Mouse (Mus musculus) cerebellum, postnatal 4 days (tissue): ENCODE results near the gene Disp2.

Experiments used
- DNase-seq, 2 experiments: peaks; one replicate each; pipeline ENCODE4 v3.0.0; 2022; ENCODE audit warnings: low spot score in 2 of 2, mixed read lengths in 1 of 2

Gene Disp2

DNA sequence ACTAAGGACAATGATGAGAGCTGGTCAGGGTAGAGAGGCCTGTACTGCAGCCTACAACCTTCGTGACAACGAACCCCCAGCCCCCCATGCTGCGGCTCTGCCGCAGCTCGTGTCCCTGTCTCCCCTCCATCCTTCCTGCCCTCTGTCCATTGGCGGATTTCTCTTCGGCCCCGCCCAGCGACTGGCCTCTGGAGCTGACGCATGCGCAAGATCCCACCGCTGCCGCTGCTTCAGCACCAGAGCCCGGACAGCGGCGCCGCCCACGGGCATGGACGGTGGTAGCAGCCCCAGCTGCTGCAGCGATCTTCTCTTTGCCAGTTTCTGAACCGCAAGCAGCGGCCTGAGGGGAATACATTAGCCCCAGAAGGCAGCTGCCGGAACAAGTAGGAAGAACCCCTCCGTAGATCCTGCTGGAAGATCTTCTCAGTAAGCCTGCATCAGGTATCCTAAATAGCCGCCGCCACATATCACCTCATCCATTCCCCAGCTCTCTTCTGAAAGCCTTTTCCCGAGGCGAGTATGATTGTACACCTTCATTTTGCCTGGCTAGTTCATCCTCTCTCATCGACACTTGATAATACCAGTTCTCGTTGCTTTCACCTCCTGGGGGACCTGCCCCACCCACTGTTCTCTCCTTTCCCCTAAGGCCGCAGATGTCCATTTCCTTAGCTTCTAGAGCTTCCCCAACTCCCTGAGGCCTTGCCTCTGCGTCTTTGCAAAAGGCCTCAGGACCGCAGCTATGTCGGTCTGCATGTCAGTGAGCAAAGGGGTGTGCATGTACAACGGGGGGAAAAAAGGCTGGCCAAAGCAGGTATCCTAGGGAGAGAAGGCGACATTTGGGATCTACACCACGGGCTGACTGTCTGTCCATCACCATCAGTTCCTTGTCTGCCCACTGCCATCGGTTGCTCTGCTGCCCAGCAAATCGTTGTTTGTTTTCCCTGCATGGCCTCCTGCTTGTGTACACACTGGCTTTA is at the start of gene Disp2:
Gene Disp2, plus strand, starts transcription at position 216 of the 977 bp plus-strand sequence.
- peak; percentile 88 to 95 for DNase-seq

DNA sequence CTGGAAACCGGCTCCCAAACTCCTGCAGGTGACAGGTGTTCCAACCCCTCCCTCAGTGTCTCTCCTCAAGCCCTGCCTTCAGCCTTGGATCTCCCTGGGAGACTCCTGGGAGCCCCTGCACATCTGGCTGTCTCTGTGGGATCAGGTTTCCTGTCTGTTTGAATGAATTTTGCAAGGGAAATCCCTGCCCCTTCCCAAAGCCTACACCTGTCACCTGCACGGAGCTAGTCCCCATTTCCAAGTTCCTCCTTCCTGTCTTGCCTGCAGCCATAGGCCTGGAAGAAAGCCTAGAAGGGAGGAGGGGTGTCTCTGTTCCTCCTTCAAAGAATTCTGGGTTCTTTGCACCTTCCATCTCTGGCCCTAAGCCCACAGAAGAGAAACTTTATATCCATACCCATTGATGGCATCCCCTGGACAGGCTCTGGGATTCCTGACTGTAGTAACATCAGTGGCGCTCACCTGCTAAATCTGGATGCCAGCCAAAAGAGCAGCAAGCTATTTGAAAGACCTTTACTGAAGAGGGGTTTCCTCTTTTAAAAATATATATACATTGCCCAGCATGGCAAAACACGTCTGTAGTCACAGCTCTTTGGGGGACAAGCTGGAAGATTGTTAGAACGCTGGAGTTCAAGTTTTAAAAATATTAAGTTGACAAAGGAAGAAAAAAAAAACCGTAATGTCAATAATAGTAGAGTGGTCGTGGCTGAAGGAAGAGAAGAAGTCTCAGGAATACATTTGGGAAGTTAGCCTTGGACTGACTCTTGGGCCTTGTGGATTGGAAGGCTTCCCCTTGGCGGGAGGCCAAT is 49.5 kb upstream of the Disp2 start:
- DNase-seq: no peak

DNA sequence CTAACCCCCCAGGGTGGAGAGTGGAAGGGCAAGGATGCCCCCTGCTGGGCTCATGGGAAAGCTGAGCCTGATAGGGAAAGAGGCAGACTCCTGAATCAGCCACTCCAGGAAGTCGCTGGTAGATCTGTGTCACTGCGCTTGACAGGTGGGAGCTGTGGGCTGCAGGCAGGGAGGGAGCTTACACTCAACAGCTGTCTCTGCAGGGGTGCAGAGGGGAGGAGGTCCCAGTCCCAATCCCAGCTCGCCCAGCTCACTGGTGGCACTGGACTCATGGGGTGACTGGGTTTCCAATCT is 49.0 kb upstream of the Disp2 start:
- peak in 1 of 2 experiments; percentile 48 for DNase-seq

DNA sequence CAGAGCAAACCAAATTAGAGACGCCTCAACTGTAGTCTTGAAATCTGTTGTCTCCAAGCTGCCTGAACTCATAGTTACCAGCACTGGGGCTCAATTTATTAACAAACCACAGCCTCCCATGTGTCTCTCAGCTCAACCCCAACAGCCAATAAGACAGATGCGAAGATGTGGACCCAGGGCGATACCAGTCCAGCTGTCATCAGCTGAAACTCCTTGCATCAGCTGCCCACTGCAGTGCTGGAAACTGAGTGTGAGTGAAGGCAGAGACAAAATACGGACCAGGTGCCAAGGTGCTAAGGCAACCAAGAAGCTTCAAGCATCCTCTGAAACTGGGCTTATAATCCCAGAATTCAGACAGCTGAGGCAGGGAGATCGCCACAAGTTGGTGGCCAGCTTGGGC is 47.5 kb upstream of the Disp2 start:
- DNase-seq: no peak

DNA sequence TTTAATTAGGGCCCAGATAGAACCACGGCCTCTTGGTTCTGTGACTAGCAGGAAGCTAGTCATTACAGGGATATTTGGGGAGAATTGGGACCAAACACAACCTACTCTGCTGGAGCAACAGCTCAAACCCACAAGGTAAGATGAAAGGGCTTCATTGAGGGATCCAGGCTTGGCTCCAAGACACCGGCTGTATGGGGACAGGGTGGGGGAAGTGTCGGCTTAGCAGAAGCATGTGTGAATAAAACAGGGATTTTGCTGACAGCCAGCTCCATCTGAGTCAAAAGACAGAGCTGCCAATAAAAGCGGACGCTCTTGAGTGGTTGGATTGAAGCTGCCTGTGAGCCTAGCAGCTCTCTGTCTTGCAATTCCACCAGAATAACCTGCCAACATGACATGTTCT is 46.2 kb upstream of the Disp2 start:
- DNase-seq: no peak

DNA sequence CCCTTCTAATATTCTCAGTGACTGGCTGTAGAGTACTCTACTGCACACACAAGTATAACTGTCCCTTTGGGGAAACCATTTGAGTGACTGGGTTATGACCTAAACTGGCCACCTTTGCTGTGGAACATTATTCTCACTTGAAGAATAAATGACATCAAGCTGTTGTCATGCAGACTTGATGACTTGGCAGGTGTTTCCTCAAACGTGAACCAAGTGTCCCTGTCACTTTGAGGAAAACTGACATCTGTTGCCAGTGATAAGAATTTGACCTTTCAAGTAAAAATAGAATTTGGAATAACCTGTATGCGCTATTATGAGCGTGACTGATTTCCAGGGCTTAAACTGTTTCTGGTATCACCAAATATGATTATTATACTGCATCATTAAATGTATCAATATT is 39.2 kb upstream of the Disp2 start:
- no peak for DNase-seq

DNA sequence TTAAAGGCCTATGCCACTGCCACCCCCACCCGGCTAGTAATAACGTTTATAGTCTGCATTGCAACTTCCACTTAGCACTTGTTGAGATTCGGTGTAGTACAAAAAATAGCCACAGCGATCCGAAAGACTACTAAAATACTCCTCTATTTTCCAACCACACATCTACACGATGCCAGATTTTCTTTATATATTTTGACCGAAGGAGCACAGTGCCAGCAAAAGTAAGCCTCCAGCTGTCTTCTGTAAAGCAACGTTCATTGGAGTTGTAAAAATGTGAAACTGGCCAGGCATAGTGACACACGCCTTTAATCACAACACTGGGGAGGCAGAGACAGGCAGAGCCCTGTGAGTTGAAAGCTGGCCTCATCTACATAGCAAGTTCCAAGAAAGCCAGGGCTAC is 38.3 kb upstream of the Disp2 start:
- no peak for DNase-seq

DNA sequence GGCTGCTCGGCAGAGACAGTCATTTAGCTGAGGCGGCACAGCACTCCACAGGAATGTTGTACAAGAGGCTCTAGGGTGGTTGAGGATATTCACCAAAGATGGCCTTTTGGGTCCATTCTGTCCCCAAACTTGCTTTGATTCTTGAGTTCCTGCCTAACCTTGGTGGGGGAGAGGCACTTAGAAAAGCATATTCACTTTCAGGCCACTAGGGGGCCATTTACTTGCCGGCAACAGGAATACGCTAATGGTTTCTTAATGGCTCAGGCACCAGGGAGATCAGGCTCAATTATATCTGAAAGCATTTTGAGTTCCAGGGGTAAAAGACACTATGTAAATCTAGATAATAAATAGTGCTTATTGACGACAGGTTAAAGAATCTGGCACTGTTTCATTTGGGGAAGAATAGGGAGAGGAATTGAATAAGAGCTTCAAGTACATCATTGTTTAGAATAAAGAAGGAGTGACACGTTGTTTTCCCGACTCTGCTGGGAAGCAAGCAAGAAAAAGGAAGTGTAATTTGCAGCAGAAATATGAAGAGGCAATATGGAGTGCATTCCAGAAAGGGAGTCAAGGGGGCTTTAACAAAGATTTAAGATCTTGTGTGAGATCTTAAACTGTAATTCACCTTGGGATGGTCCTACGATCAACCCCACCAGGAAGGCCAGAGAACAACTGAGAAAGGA is 36.1 kb upstream of the Disp2 start:
- DNase-seq: no peak

DNA sequence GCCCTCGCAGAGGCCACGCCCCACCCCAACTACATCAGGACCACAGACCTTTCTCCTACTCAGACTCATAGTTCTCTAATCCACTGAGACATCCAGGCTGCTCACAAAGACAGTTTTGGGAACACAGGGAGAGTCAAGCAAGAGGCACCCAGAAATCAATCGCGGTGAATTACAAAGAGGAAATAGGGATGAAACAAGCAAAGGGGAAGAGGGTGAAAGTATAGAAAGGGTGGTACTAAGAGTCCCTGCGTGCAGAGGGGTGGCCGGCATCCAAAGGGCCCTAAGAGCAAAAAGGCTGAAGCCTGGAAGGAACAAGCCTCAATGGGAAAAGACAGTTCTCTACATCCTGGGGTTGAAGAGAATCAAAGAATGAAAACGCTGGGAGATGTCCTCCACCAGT is 34.9 kb upstream of the Disp2 start:
- no peak for DNase-seq

DNA sequence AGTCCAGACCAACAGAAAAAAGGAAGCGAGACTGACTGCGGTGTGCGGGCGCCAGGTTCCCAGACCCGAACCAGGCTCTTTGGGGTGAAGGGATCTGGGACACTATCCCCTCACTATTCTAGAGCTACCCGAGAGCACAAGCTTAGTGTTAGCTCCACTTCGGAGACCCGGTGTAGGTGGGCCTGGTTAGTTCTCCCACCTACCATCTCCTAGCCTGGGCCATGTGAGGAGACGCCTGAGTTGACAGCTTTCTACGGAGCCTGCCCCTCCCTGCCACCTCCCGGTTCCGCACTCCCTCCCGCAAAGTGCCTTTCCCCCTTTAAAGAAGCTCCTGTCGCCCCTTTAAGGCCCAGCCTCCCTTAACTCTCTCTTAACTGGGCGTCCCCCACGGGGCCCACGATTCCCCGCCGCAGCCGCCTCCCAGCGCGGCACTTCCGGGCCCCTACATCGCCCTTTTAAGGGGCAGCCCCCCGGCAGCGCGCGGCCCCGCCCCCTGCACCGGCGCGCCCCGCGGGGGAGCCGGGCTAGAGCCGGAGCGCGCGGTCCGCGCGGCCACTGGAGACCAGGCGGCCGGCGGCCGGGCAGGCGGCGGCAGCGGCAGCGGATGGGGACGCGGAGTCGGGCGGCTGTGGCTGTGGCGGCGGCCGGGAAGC is 34.2 kb upstream of the Disp2 start, which contains the start of gene Inafm2:
Gene Inafm2, plus strand, starts transcription at position 527 of the 653 bp plus-strand sequence.
- peak; percentile 83 to 86 for DNase-seq

DNA sequence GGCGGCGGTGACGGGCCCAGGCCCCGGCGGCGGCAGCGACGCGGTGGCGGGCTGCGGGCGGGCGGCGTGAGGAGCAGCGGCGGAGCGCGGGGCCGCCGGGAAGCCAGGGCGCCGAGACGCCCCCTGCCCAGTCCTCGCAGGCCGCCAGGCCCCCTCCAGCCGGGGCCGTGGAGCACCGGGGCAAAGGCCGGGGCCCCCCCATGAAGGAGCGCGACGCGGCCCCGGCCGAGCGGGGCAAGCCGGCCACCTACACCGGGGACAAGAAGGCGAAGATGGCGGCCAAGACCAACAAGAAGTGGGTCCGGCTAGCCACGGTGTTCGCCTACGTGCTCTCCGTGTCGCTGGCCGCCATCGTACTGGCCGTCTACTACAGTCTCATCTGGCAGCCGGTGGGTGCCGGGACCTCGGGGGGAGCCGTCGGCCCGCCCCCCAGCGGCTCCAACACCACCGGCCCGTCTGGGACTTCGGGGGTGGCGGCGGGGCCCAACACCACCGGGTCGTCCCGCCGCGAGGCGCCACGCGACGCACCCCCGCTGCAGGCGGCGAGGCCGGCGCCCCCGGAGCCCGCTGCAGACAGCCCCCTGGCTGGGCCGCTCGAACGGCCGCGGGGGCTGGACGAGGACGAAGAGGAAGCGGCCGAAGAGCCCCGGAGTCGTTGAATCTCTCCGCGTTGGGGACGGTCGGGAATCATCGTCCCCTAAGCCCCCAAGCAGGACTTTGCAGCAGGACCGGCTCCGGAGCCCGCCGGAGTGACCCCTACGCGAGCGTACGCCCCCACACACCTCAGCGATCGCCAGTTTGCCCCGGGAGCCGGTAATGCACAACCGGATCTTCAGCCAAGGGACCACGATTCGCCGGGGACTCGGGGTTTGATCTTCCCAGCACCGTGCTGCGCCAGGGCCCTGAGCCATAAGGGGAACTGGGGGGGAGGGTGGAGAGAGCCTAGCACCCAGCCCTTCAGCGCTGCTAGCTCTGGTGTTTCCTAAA is 33.3 kb upstream of the Disp2 start:
- peak in 1 of 2 experiments; percentile 47 for DNase-seq

DNA sequence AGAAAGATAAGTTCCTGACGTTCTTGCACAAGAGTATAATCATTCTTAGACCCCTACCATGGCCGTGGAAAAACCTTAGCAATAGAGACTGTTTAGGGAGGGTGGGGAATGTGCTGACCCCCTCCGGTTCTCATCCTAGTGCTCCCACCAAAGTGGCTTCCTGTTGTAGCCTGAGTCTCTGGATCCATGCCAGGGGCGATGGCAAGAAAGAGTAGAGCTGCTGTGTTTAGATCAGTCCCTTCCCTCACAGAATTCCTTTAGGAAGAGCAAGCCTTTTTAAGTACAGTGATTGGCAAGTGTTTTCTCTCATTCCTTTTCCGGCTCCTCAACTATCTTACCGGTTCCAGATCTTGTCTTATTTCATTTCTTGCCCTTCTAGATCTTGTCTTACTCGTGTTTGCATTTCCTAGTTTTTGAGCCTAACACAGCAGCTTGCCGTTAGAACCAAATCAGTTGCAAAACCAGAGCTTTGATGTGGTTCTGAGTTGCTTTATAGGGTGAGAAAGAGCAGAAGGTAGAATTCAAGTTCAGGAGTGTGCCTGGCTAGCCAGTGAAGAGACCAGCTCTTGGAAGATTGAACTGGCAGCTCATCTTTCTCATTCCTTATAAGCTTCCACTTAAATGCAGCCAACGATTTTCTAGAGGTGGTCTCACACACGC is 32.1 kb upstream of the Disp2 start:
- DNase-seq: no peak

DNA sequence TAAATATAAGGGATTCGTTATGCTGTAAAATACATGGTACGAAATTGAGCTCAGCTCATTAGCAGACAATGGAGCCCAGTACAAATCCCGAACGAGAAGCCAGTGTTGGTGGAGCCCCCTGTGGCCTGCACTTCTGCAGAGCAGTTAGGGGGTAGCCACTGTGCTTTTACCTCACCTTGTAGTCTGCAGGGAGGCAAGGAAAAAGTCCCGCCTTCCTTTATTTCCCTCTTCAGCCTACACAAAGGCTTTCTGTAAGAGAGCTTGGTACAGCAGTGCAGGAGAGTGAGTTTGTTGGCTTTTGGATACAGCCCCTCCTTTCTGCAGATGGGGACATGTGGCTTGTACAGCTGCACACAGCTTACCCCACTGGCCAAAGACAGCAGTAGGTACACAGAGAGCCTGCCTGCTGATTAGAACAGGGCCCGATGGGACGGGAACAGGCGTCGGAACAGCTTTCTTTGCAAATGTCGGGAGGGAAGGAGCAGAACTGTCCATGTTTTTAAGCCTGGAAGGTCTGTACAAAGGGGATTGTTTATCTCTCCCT is 30.1 kb upstream of the Disp2 start:
- DNase-seq: no peak

DNA sequence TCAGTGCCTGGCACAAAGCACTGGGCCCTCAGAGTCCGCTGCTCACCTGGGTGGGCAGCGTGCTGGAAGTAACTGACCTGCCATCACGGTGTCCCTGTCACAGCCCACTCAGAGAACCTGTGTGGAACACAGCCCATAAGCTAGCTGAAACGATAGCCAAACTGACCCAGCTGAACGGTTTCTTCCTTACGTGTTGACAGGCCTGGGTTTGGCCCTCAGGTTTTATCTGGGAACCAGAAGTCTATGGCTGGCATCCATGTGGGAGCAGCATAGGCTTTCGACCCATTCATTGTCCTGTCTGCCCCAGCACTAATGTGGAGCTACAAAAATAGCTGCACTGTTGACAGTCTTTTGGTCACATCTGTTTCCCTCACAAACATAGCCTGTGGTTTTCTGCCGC is 29.0 kb upstream of the Disp2 start:
- DNase-seq: no peak

DNA sequence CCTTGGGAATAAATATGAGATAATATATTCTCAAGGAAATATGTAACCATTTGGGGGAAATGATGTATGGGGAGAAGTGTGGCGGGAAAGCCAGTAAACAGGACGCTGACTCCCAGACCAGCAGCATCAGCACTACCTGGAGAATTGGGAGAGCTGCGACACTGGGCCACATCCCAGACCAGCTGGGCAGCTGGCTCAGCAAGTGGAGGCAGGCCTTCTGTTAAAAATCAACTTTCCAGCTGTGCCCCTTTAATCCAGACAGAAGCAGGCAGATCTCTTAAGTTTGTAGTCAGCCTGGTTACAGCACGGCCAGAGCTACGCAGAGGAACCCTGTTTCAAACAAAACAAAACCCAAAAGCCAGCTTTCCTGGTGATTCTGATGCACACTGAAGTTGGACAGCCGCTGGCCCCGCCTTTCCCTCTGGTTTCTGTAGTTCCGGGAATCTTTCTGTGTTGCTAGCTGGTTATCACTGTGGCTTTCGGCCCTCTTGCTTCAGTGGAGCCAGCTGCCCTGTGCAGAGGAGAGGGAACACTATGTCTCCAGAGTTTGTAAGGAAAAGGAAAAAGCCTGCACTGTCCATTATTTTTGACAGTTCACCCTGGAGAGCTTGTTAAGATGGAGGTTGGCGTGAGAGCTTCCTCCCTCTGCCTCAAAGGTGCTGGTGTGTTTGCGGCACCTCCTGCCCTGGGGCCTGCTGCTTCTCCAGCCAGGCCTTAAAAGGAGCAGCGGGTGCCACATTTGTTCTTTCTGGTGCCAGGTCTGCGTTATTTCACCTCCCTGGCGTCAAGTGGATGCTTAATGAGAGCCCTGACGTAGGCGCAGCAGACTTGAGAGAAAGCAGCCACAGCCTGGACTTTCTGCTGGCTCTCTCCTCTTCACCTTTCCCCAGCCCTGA is 27.4 kb upstream of the Disp2 start:
- no peak for DNase-seq

DNA sequence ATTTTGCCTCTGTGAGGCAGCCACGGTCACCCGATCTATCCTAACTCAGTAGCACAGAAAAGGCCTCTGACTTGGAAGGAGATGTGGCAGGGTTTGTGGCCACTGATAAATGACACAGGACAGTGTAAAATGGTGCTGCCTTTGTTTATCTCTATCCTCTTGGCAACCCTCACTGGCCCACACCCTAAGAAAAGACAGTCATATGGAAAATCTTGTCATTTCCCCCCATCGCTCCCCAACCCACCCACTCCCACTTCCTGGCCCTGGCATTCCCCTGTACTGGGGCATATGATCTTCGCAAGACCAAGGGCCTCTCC is 26.8 kb upstream of the Disp2 start:
- DNase-seq: no peak

DNA sequence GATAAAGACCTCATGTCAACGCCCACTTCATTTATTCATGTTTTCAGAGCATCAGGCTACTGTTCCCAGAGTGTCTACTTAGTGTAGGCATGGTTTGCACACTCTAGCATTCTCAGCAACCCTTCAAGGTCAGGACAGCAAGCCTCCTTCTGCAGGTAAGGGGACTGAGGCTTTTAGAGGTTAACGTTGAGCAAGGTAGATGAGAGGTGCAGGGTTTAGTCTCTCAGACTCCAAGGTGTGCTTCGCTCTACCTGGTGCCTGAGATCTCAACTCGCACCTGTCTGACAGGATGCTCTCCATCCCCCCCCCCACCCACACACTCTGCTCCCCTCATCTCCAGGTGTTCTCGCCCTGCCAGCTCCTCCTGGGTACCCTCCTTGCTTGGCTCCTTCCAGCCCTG is 25.4 kb upstream of the Disp2 start:
- no peak for DNase-seq

DNA sequence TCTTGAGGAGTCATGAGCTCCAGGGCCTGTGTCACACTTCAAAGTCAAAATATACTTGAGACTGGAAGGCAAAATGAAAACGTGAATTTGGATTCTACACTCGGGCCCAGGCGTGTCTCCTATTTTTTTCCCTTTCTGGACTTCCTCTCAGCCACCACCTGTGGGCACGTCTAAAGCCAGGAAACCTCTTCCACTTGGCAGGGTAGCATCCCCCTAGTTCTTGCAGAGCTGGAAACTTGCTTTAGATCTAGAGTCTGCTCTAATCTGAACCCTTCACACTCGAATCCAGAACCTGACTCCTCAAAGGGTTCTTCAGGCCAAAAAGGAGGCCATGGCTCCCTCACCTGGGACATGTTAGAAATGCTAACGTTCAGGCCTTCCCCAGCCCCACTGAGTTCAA is 24.1 kb upstream of the Disp2 start:
- no peak for DNase-seq

DNA sequence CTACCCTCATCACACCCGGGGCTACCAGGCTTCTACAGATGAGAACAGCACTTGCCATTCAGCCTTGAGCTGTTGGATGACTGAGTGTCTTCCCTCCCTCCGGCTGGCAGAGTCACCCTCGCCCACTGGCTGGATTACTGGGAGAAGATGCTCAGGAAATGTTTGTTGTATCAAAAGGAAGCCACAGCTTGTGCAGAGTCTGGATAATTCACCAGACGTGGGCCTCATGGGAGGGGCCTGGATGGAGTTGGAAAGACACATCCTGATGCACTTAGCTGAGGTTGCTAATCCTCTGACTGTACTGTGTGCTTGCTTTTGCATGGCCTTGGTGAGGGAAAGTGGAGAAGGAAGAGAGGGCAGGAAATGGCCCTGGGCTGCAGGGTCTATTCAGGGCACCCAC is 23.4 kb upstream of the Disp2 start:
- DNase-seq: no peak
